Mouse (Mus musculus): ENCODE data around the gene Gm10644. TPM values are rescaled to one million over a fixed set of nuclear protein-coding genes. Genes with fewer than 3 reads are reported as not detected.

The Gm10644 gene
- polyA plus RNA-seq, 1 experiment from 2014 or later, result 0.63 TPM

DNA sequence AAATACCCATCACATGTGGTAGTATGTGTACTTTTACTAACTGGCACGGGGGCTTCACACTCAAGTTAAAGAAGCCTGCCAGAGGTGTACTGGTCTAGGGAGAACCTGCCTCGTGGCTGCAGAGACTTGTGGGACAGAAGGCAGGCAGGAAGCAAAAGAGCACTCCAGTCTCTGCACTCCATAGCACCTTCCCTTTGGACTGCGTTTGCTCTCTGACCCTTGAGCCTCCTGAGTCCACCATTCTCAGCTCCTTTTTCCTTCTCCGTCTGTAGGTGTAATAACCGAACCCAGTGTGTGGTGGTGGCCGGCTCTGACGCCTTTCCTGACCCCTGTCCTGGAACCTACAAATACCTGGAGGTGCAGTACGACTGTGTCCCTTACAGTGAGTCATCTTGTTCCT is 32.3 kb downstream of the Gm10644 start:
- Histone ChIP-seq H3K4me1 (no peaks in the 10 kb centered on the region), H3K9ac (no peak overlapping the region), H3K9me3 (no peaks in the 10 kb centered on the region), H3K27ac (no peak overlapping the region), H3K36me3 (peaks cover 94% of the 10 kb centered on the region), H3K27me3 (no peaks in the 10 kb centered on the region), H3K4me2 (no peak overlapping the region), H3K4me3 (no peak overlapping the region)
- ATAC-seq (ENCODE audit: insufficient number of reproducible peaks, insufficient read depth, low FRiP score, low TSS enrichment, low read depth), result no peak
- 89% methylated on average over 8 of the region's 8 CpGs for WGBS

DNA sequence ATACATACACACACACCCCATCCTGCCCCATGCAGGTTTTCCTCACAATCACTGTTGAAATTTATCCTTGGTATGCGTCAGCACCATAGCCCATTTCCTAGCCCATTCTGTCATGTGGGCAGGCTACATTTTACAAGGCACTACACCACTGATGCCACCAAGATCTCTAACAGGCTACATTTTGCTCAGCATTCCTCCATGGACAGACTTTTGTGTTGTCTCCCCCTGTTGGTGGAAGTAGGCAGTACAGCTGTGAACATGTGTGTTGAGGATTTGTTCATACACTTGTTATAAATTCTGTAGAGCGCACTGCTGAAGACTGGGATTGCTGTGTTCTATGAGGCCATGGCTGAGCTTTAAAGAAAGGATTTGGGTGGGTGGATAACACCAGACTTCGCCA is 33.4 kb downstream of the Gm10644 start:
- Histone ChIP-seq H3K4me3 (no peak overlapping the region), H3K9ac (no peak overlapping the region), H3K4me2 (no peak overlapping the region), H3K36me3 (peaks cover 91% of the 10 kb centered on the region), H3K27ac (no peak overlapping the region), H3K27me3 (no peaks in the 10 kb centered on the region), H3K9me3 (no peaks in the 10 kb centered on the region), H3K4me1 (no peaks in the 10 kb centered on the region)
- WGBS, result 74% methylated on average over 3 of the region's 3 CpGs
- ATAC-seq (ENCODE audit: insufficient number of reproducible peaks, insufficient read depth, low FRiP score, low TSS enrichment, low read depth), result no peak; the same call in 1 of the 2 replicates

DNA sequence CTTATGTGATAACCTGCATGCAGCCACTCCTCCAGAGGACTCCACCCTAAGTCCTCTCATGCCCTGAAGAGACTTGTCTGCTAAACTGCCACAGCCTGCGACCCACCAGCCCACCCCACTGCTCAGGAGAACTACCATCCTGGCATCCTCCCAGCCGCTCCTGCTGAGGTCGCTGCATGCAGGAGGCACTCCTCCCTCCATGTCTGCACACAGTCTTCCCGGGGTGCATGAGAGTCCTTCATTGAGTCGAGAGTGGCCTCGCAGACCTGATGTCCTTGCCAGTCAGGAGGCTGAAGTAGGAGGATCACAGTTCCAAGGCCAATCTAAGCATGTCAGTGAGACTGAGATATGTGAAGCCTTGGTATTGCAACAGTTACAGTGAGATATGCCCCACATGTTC is 37.4 kb downstream of the Gm10644 start:
- Histone ChIP-seq H3K9me3 (no peaks in the 10 kb centered on the region), H3K27ac (no peak overlapping the region), H3K27me3 (no peaks in the 10 kb centered on the region), H3K36me3 (peaks cover 60% of the 10 kb centered on the region), H3K4me3 (no peak overlapping the region), H3K4me2 (no peak overlapping the region), H3K9ac (no peak overlapping the region), H3K4me1 (peaks cover 24% of the 10 kb centered on the region)
- WGBS, result 73% methylated on average over 6 of the region's 6 CpGs
- ATAC-seq (ENCODE audit: insufficient number of reproducible peaks, insufficient read depth, low FRiP score, low TSS enrichment, low read depth), result no peak

DNA sequence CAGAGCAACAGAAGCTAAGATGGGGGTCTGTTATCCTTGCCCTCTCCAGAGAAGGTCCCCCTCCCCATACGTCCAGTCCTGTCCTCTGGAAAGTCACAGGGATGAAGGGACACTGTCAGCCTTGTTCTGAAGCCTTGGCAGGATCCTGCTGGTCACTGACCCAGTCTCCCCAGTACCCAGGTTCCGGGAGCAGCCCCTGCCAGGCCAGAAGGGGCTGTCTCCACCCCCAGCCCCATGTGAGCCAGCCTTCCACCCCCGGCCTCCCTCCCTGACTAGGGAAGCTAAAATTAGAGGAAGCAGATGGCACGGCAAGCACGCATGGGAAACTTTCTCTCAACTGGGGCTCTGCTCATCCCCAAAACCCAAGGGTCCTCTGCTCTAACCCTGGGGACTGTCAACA is 39.0 kb downstream of the Gm10644 start:
- no peaks in the 10 kb centered on the region for H3K9me3 ChIP-seq
- no peak overlapping the region for H3K4me2 ChIP-seq
- H3K36me3 ChIP-seq, result peaks cover 49% of the 10 kb centered on the region
- H3K27me3 ChIP-seq, result no peaks in the 10 kb centered on the region
- H3K9ac ChIP-seq, result no peak overlapping the region
- H3K4me1 ChIP-seq, result peaks cover 35% of the 10 kb centered on the region
- ATAC-seq (ENCODE audit: insufficient number of reproducible peaks, insufficient read depth, low FRiP score, low TSS enrichment, low read depth), result no peak
- WGBS, result 71% methylated on average over 5 of the region's 5 CpGs
- H3K4me3 ChIP-seq, result no peak overlapping the region
- H3K27ac ChIP-seq, result no peak overlapping the region

DNA sequence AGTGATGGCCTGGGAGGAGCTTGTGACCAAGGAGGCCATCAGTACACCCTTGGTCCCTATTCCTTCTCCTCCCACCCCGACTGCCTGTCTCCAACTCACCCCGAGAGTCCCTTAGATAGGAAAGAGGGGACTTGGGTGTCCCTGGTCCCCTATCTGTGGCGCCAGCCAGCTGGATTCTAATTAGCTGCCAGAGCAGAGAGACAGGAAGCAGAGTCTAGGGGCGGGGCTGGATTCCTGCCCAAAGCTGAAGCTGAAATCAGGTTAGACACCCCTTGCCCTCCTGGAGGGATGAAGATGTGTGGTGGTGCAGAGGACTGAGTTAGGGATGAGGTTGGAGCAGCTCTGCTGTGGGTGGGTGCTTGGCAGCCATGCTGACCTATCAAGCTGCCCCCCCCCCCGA is 40.1 kb downstream of the Gm10644 start:
- Histone ChIP-seq H3K4me2 (no peak overlapping the region), H3K27ac (no peak overlapping the region), H3K27me3 (no peaks in the 10 kb centered on the region), H3K4me3 (no peak overlapping the region), H3K36me3 (peaks cover 38% of the 10 kb centered on the region), H3K4me1 (peaks cover 45% of the 10 kb centered on the region), H3K9me3 (no peaks in the 10 kb centered on the region), H3K9ac (no peak overlapping the region)
- 34% methylated on average over 5 of the region's 5 CpGs for WGBS
- no peak for ATAC-seq (ENCODE audit: insufficient number of reproducible peaks, insufficient read depth, low FRiP score, low TSS enrichment, low read depth)

DNA sequence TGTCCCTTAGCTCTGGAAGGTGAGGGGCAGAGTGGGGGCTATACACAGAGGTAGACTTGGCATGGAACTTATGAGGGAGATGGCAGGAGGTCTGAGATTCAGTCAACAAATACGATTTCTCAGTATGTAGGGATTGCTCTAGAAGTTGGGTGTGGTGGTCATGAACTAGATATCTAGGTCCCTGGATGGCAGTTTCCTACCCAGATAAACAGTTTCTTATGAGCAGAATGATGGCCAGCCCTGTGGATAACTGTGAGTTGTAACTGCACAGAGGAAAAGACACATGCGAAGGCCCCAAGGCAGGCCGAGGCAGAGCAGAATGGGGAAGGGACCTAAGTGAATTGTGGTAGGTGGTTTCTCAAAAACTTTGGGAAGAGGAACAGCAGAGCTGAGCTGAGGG is 40.8 kb downstream of the Gm10644 start:
- Histone ChIP-seq H3K27ac (no peak overlapping the region), H3K4me1 (peaks cover 51% of the 10 kb centered on the region), H3K4me3 (no peak overlapping the region), H3K4me2 (no peak overlapping the region), H3K27me3 (no peaks in the 10 kb centered on the region), H3K36me3 (peaks cover 36% of the 10 kb centered on the region), H3K9me3 (no peaks in the 10 kb centered on the region), H3K9ac (no peak overlapping the region)
- ATAC-seq (ENCODE audit: insufficient number of reproducible peaks, insufficient read depth, low FRiP score, low TSS enrichment, low read depth), result no peak
- WGBS, result 91% methylated on average over 3 of the region's 3 CpGs

DNA sequence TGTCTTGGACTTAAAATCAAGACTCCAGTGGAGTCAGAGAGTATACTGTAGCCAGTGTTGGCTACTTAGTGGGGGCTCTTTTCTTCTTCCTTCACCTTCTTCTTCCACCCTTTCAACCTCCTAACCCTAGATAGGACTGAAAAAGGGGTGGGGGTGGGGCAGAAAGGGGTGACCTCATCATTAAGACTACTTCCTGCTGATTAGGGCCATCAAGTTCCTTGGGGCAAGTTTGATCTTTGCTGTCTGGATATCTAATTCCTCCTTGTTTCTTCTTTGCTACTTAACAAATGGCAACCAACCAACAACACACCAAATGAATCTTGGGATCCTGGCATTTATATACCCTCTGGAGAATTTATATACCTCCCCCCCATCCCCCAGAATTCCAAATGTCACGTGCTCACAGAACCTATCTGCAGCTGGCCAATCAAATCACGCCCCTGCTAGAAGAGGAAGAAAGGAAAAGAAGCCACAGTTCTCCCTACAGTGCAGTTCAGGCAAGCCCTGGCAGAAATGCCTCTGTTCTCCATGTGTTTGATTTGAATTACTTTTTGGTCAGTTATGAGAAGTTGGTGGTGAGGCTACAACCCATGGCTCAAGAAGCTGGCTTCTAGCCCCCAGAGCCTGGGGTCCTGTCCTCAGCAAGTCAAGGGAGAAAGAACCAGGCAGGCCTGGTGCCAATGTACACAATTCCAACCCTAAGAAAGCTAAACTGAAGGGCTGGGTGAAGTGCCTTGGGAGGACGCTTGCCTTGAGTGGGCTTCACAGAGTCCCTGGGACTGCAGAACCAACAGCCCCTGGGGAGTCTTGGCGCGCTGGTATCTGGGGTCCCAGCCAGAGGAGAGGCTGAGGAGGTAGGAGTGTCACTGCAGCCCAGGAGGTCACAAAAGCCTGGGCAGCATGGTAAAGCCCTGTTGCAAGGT is 42.9 kb downstream of the Gm10644 start:
- Histone ChIP-seq H3K27me3 (no peaks in the 10 kb centered on the region), H3K27ac (no peak overlapping the region), H3K4me3 (no peak overlapping the region), H3K4me2 (no peak overlapping the region), H3K36me3 (peaks cover 20% of the 10 kb centered on the region; the same call in 1 of the 2 replicates), H3K4me1 (peaks cover 59% of the 10 kb centered on the region), H3K9ac (no peak overlapping the region), H3K9me3 (no peaks in the 10 kb centered on the region)
- ATAC-seq (ENCODE audit: insufficient number of reproducible peaks, insufficient read depth, low FRiP score, low TSS enrichment, low read depth), result no peak
- WGBS, result 74% methylated on average over 5 of the region's 5 CpGs

DNA sequence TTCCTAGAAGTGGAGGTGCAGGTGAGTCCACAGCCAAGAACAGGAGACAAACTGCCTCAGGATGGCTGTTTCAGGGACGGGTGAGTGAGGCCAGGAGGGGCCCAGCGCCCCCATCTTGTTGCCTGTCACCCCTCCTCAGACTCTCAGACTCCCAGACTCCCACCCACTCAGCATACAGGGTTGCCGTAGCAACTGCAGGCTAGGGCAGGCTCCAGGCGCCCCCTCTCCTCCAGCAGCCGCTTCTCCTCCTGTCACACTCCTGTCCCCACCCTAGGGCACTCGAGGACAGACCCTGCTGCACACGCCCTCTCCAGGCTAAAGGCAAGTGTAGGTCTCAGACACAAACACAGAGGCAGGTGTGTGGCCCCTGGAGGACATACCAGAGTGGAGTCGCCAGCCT is 45.7 kb downstream of the Gm10644 start:
- WGBS, result 52% methylated on average over 8 of the region's 8 CpGs
- Histone ChIP-seq H3K9ac (0 out of 2 replicates have a peak overlapping the region, but pooled peaks have one; percentile 27), H3K4me3 (no peak overlapping the region), H3K36me3 (peaks cover 25% of the 10 kb centered on the region), H3K27ac (no peak overlapping the region), H3K9me3 (no peaks in the 10 kb centered on the region), H3K4me2 (no peak overlapping the region), H3K4me1 (peaks cover 60% of the 10 kb centered on the region), H3K27me3 (no peaks in the 10 kb centered on the region)
- ATAC-seq (ENCODE audit: insufficient number of reproducible peaks, insufficient read depth, low FRiP score, low TSS enrichment, low read depth), result no peak

DNA sequence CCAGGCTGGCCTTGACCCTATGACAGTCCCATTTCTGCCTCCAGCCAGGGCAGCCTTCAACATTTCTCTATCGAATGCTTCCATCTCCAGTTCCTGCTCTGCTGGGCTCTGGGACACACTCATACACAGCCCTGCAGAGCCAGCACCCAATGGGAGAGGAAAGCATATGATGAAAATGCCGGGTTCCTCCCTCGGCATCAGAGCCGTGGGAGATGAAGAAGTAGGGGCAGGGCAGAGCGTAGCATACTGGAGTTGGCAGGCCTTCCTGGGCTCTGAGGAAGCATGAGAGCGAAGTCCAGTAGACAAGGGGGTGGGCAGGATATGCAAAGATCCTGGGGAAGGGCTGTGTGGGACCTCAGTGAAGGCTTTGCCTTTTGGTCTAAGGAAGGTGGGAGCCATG is 46.4 kb downstream of the Gm10644 start:
- 85% methylated on average over 6 of the region's 6 CpGs for WGBS
- Histone ChIP-seq H3K4me3 (no peak overlapping the region), H3K27me3 (no peaks in the 10 kb centered on the region), H3K36me3 (peaks cover 25% of the 10 kb centered on the region), H3K27ac (no peak overlapping the region), H3K4me1 (peaks cover 60% of the 10 kb centered on the region), H3K9me3 (no peaks in the 10 kb centered on the region), H3K4me2 (no peak overlapping the region), H3K9ac (no peak overlapping the region)
- no peak for ATAC-seq (ENCODE audit: insufficient number of reproducible peaks, insufficient read depth, low FRiP score, low TSS enrichment, low read depth)

DNA sequence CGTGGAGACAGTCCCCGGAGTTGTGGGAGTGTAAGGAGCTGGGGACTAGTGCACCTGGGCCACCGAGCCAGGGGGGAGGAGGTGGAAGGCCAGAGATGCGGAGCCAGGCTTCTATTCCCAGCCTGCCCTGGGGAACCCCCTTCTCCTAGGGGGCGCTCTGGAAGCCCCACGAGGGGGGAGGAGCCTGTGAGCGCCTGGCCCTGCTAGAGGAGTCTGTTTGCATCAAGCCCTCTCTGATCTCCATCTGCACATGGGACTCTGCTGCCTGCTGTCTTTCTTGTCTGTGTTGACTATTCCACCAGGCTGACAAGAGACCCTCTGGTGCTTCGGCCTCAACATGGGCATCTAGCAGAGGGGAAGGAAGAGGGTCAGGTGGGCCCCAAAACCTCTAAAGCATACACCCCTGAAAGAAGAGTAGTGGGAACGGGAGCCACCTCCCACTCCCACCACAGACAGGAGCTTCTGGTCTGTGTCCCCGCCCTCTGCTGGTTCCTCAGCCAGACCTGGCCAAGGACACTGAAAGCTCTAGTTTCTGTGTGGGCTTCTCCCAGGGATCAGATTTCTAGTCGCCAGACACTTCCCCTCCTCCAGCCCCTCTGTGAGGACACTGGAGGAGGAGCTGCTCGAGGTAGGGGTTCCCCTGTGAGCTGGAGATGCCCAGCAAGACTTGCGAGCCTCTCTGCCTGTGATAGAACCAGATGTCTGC is 51.9 kb downstream of the Gm10644 start:
- Histone ChIP-seq H3K27ac (peak overlapping the region; percentile 76), H3K27me3 (no peaks in the 10 kb centered on the region), H3K36me3 (peaks cover 14% of the 10 kb centered on the region), H3K4me2 (peak overlapping the region; percentile 74), H3K9ac (peak overlapping the region; percentile 61), H3K4me1 (peaks cover 53% of the 10 kb centered on the region), H3K9me3 (no peaks in the 10 kb centered on the region), H3K4me3 (peak overlapping the region; percentile 97)
- 5% methylated on average over 13 of the region's 13 CpGs for WGBS
- no peak for ATAC-seq (ENCODE audit: insufficient number of reproducible peaks, insufficient read depth, low FRiP score, low TSS enrichment, low read depth)

DNA sequence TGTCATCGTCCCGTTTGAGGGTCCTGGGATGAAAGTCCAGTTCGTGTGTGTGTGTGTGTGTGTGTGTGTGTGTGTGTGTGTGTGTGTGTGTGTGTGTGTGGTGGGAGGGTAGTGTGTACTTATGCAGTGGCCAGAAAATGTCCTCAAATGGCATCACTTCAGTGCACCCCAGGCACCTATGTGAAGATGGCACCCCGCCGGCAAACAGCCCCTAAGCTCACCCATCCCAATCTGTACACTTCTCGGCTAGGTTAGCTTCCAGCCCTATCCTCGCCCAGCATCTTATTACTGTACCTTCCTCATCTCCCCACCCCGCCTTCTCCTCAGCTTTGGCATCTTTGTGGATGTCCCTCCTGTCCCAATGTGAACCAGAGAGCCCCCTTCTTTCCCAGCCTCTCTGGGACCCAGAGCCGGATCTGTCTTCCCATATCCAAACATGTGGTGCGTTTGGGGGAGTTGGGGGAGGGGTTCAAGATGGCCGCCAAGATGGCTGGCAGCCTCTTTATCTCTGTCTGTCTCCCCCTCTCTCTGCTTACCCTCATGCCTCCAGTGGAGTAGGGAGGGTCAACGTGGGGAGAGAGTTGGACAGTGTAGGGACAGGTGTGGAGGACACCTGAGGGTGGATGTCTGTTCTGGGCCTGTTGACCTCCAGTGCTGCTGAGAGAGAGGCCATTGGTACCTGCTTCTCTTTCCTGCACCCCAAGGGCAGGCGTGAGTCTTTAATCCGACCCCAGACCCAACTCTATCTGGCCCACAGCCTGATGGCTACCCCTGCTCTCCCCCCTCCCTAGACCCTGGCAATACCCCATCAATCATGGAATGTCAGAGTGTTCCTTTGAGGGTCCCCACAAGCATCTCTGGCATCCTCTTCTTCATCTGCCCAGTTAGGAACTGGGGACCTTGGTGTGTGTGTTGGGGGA is 53.2 kb downstream of the Gm10644 start:
- H3K27ac ChIP-seq, result peak overlapping the region; percentile 98
- H3K4me1 ChIP-seq, result peaks cover 66% of the 10 kb centered on the region
- H3K9me3 ChIP-seq, result no peaks in the 10 kb centered on the region
- peak overlapping the region; percentile 97 for H3K4me3 ChIP-seq
- peak overlapping the region; percentile 74 for H3K4me2 ChIP-seq
- 0 out of 2 replicates have a peak, but pooled peaks cover 3% of the 10 kb centered on the region for H3K27me3 ChIP-seq
- H3K9ac ChIP-seq, result peak overlapping the region; percentile 94
- no peak for ATAC-seq (ENCODE audit: insufficient number of reproducible peaks, insufficient read depth, low FRiP score, low TSS enrichment, low read depth)
- 9% methylated on average over 14 of the region's 14 CpGs for WGBS
- peaks cover 14% of the 10 kb centered on the region for H3K36me3 ChIP-seq
